Mouse (Mus musculus) spleen, adult 2 months (tissue): ENCODE measurements around the gene Sned1. TPM values are rescaled to one million over a fixed set of nuclear protein-coding genes. Genes with fewer than 3 reads are reported as not detected.

Experiments used
- DNase-seq, 2 experiments: peaks; one replicate each; pipeline versions ENCODE4 v3.0.0 to v3.0.0-alpha.2; 2012 to 2021; ENCODE audit warnings: low spot score in 2 of 2, low read depth in 1 of 2
- H3K27ac ChIP-seq: fragments of 200-500 bp; 2 replicates; pipeline ENCODE4 v1.5.1; 2012; ENCODE audit warnings: low read length, inconsistent platforms; ENCODE audit not compliant: insufficient read depth
- H3K27me3 ChIP-seq: fragments of 200-500 bp; 2 replicates; pipeline ENCODE4 v1.6.1; 2012; ENCODE audit warnings: mild to moderate bottlenecking, moderate library complexity, low read length, inconsistent platforms; ENCODE audit not compliant: control insufficient read depth, insufficient read depth
- H3K36me3 ChIP-seq: fragments of 200-500 bp; 2 replicates; pipeline ENCODE4 v1.6.1; 2012; ENCODE audit warnings: mild to moderate bottlenecking, low read length, inconsistent platforms; ENCODE audit not compliant: control insufficient read depth, insufficient read depth
- H3K4me1 ChIP-seq: fragments of 200-500 bp; 2 replicates; pipeline ENCODE4 v1.6.1; 2011; ENCODE audit warnings: inconsistent platforms; ENCODE audit not compliant: control insufficient read depth, insufficient read depth, insufficient read length
- H3K4me3 ChIP-seq: fragments of 200-500 bp; 2 replicates; pipeline ENCODE4 v1.5.1; 2011; ENCODE audit warnings: mild to moderate bottlenecking, inconsistent platforms; ENCODE audit not compliant: insufficient read depth, insufficient read length; ENCODE audit errors: extremely low read depth
- CTCF ChIP-seq: fragments of 200-500 bp; IDR thresholded peaks from 2 replicates; pipeline ENCODE4 v1.5.1; 2011; ENCODE audit warnings: mild to moderate bottlenecking, inconsistent platforms; ENCODE audit not compliant: insufficient read depth, insufficient read length, insufficient replicate concordance; ENCODE audit errors: extremely low read depth
- POLR2A ChIP-seq: fragments of 200-500 bp; IDR thresholded peaks from 2 replicates; pipeline ENCODE4 v1.6.1; 2011; ENCODE audit warnings: low read depth, low read length, inconsistent platforms
- WGBS: fragments of 180-500 bp; shearing (Covaris S2); methylation state at CpG from one replicate; pipeline ENCODE4 v1.1.7; 2018; 5-methylcytosine and 5-hydroxymethylcytosine counted together
- polyA plus RNA-seq: library from polyadenylated mRNA; depleted of rRNA; stranded (reverse); fragments of >200 nt; gene quantifications from 2 replicates; pipeline ENCODE4 v1.2.3, GENCODE M21; 2012

The Sned1 gene
- polyA plus RNA-seq, 1 experiment = 12.8 TPM

- Histone ChIP-seq H3K36me3 (no peaks in the 10 kb centered on the region), H3K4me1 (no peaks in the 10 kb centered on the region), H3K27ac (no peak overlapping the region), H3K27me3 (no peaks in the 10 kb centered on the region), H3K4me3 (no peak overlapping the region)
- 89% methylated on average over 7 of the region's 7 CpGs for WGBS
- TF ChIP-seq POLR2A = no peak
- TF ChIP-seq CTCF = no peak
- DNase-seq = no peak
These were observed 7.7 kb upstream of the Sned1 start for GRCm38 (mm10) chr1:93227976-93228365.

GRCm38 (mm10) chr1:93229221-93229620 lies 6.4 kb upstream of the Sned1 start:
- TF ChIP-seq CTCF = no peak
- no peak for TF ChIP-seq POLR2A
- Histone ChIP-seq H3K27ac (peak overlapping the region; percentile 16; the same call in 1 of the 2 replicates), H3K36me3 (no peaks in the 10 kb centered on the region), H3K4me3 (no peak overlapping the region), H3K4me1 (no peaks in the 10 kb centered on the region), H3K27me3 (no peaks in the 10 kb centered on the region)
- 85% methylated on average over 6 of the region's 6 CpGs for WGBS
- DNase-seq = no peak

DNA sequence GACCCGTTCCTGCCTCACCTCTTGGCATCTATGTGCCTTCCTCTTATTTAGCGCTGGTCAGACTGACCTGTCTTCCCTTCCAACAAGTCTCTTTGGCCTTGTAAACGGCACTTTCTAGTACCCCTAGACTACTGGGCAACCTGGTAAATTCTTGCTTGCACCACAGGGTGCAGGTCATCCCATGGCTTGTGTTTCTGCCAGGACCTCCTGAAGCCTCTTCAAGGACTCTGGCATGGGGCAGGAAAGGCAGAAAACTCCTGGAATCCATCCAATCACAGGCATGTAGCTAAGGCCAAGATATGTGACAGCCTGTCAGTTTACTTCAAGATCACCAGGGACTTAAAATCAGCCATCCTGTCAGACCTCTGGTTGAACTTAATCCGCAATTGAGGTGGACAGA lies 6.0 kb upstream of the Sned1 start:
- 84% methylated on average over 4 of the region's 4 CpGs for WGBS
- no peak for TF ChIP-seq POLR2A
- no peak for TF ChIP-seq CTCF
- H3K4me1 ChIP-seq = no peaks in the 10 kb centered on the region
- H3K27ac ChIP-seq = no peak overlapping the region
- no peak overlapping the region for H3K4me3 ChIP-seq
- no peaks in the 10 kb centered on the region for H3K36me3 ChIP-seq
- no peak for DNase-seq
- H3K27me3 ChIP-seq = no peaks in the 10 kb centered on the region

DNA sequence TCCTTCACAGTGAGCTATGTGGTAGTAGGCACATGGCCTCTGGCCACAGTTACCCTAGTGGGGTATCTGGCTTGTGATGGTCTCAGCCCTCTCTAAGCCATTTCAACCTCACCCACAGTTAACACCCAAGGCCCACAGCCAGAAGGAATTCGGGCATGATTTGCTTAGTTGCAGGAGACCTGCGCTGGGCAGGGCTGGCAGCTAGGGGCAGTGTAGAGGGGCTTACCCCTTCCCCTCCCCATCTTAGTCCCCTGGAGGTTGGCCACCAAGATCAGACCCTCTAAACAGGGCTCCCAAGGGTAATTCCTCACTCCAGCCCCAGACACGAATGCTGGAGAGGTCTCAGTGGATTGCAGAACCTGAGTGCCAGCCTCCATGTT lies 894 bp downstream of the Sned1 start:
- Histone ChIP-seq H3K4me3 (peak overlapping the region; percentile 44; the same call in 1 of the 2 replicates), H3K27ac (no peak overlapping the region), H3K27me3 (0 out of 2 replicates have a peak, but pooled peaks cover 2% of the 10 kb centered on the region), H3K36me3 (no peaks in the 10 kb centered on the region), H3K4me1 (no peaks in the 10 kb centered on the region; the same call in 1 of the 2 replicates)
- no peak for TF ChIP-seq CTCF
- no peak for TF ChIP-seq POLR2A
- DNase-seq = no peak
- 18% methylated on average over 3 of the region's 3 CpGs for WGBS

DNA sequence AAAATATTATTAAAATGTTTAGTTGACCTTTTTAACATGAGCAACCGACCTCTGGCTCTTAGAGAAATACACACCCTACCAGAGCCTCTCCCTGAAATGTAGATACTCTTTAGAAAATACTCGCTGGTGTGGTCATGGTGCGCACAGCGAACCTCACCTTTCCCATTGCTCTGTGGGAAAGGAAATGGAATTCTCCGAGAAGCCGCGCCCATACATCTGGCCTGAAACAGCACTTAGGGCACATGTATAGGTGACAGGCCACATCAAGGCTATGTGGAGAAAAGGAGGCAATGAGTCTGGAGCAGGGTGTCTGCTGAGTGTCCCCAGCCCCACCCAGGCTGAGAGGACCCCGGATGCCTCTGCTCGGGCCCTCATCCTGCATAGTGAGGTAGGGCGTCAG lies 2.0 kb downstream of the Sned1 start:
- H3K4me1 ChIP-seq = no peaks in the 10 kb centered on the region; the same call in 1 of the 2 replicates
- no peak for DNase-seq
- 93% methylated on average over 10 of the region's 10 CpGs for WGBS
- no peaks in the 10 kb centered on the region for H3K36me3 ChIP-seq
- TF ChIP-seq POLR2A = no peak
- no peak for TF ChIP-seq CTCF
- H3K27ac ChIP-seq = no peak overlapping the region
- 0 out of 2 replicates have a peak, but pooled peaks cover 2% of the 10 kb centered on the region for H3K27me3 ChIP-seq
- no peak overlapping the region for H3K4me3 ChIP-seq

GRCm38 (mm10) chr1:93238201-93238600 lies 2.6 kb downstream of the Sned1 start:
- Histone ChIP-seq H3K27ac (no peak overlapping the region), H3K36me3 (no peaks in the 10 kb centered on the region), H3K4me3 (no peak overlapping the region), H3K4me1 (no peaks in the 10 kb centered on the region; the same call in 1 of the 2 replicates), H3K27me3 (0 out of 2 replicates have a peak, but pooled peaks cover 2% of the 10 kb centered on the region)
- 68% methylated on average over 4 of the region's 4 CpGs for WGBS
- TF ChIP-seq CTCF (no peak), POLR2A (no peak)
- DNase-seq = no peak

GRCm38 (mm10) chr1:93245936-93246335 lies 10.3 kb downstream of the Sned1 start:
- no peak for DNase-seq
- Histone ChIP-seq H3K27me3 (no peaks in the 10 kb centered on the region), H3K4me3 (no peak overlapping the region), H3K4me1 (no peaks in the 10 kb centered on the region), H3K27ac (no peak overlapping the region), H3K36me3 (no peaks in the 10 kb centered on the region)
- no peak for TF ChIP-seq POLR2A
- TF ChIP-seq CTCF = no peak
- 43% methylated on average over 2 of the region's 2 CpGs for WGBS
